Mouse (Mus musculus) embryonic facial prominence, embryonic 10.5 days (tissue): ENCODE measurements at regions not wholly inside any gene's neighbourhood (a gene's known extent, or its start where the extent isn't known, plus 50 kb on each side); places are given as distances from the start of the nearest gene placed in this dataset.
"Not testable (repeated sequence)": the region's sequence is repeated elsewhere in the genome, so short reads cannot be mapped to it uniquely, and the experiment has no call there.

ENCODE experiments used
- DNase-seq: peaks from one replicate; pipeline ENCODE4 v3.0.0-alpha.2; 2017; ENCODE audit warnings: low spot score
- H3K27ac ChIP-seq: fragments of 300-500 bp; sonication (generic); replicated peaks from 2 replicates; pipeline ENCODE4 v1.5.1; 2016; ENCODE audit warnings: mild to moderate bottlenecking
- H3K27me3 ChIP-seq: fragments of 300-500 bp; sonication (generic); replicated peaks from 2 replicates; pipeline ENCODE4 v1.6.1; 2016; ENCODE audit warnings: low read depth, mild to moderate bottlenecking; ENCODE audit not compliant: poor library complexity, severe bottlenecking
- H3K36me3 ChIP-seq: fragments of 300-500 bp; sonication (generic); replicated peaks from 2 replicates; pipeline ENCODE4 v1.6.1; 2016; ENCODE audit warnings: mild to moderate bottlenecking, moderate library complexity
- H3K4me1 ChIP-seq: fragments of 300-500 bp; sonication (generic); 2 replicates; pipeline ENCODE4 v1.6.1; 2016
- H3K4me3 ChIP-seq: fragments of 300-500 bp; sonication (generic); 2 replicates; pipeline ENCODE4 v1.5.1; 2016; ENCODE audit warnings: mild to moderate bottlenecking, moderate library complexity
- H3K9me3 ChIP-seq: fragments of 300-500 bp; sonication (generic); 2 replicates; pipeline ENCODE4 v1.6.1; 2016; ENCODE audit warnings: mild to moderate bottlenecking
- WGBS: fragments of 180-500 bp; shearing (Covaris S2); methylation state at CpG from one replicate; pipeline ENCODE4 v1.1.7; 2016; 5-methylcytosine and 5-hydroxymethylcytosine counted together

DNA sequence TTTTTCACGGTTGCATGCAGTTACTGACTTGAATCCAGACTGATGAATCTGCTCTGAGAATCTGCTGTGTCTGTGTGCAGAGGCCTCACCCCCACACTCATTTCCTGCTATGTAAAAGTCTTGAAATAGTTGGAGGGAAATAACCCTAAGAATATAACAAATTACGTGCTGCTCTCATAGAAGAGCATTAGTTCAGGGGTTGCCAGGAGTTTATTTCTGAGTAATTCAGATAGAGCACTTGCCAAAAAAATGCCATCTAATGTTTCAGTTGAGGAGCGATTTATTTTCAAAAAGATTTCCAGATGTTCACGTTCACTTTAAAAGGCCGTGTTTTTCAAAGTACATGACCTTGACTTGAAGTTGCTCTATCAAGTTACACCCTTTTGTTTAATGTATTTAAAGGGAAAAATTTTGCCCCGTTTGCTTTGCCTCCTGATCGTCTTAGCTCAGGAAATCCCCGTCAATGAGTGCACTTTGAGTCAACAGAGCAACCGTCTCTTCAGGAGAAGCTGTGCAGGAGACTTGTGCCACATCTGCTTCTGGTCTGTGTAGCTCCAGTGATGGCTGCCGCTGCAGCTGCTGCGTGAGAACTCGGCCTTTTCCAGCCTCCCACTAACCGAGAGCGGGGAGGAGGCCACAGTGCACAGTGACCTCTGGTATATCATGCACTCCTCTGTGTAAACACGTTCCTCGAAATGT, 50.9 kb upstream of the Sec61g start:
- no peaks in the 10 kb centered on the region for H3K36me3 ChIP-seq
- no peaks in the 10 kb centered on the region for H3K9me3 ChIP-seq
- peak overlapping the region; percentile 78 for H3K27ac ChIP-seq
- 0 out of 2 replicates have a peak overlapping the region, but pooled peaks have one; percentile 13 for H3K4me3 ChIP-seq
- DNase-seq = peak; percentile 84
- 23% methylated on average over 16 of the region's 16 CpGs for WGBS
- H3K27me3 ChIP-seq = no peaks in the 10 kb centered on the region
- H3K4me1 ChIP-seq = peaks cover 33% of the 10 kb centered on the region

DNA sequence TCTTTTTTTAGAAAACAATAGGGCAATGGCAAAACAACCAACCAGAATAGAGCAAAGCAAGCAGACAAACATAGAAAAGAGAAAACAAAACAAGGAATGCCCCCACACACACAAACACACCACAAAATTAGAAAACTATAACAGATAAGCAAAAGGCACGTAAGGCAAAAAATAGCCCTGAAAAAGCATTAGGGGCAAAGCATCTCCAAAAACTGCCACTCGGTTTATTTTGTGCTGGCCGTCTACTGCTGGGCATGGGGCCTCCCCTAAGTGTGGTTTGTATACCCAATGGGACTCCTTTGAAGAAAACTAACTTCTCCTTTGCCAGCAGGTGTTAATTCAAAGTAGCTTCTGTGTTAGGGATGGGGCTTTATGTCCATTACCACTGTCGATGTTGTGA, 53.4 kb upstream of the Sec61g start:
- no peaks in the 10 kb centered on the region for H3K27me3 ChIP-seq
- H3K36me3 ChIP-seq = no peaks in the 10 kb centered on the region
- WGBS = 78% methylated on average over 4 of the region's 4 CpGs
- no peak overlapping the region for H3K27ac ChIP-seq
- DNase-seq = no peak
- H3K9me3 ChIP-seq = no peaks in the 10 kb centered on the region
- H3K4me1 ChIP-seq = peaks cover 33% of the 10 kb centered on the region
- H3K4me3 ChIP-seq = no peak overlapping the region

DNA sequence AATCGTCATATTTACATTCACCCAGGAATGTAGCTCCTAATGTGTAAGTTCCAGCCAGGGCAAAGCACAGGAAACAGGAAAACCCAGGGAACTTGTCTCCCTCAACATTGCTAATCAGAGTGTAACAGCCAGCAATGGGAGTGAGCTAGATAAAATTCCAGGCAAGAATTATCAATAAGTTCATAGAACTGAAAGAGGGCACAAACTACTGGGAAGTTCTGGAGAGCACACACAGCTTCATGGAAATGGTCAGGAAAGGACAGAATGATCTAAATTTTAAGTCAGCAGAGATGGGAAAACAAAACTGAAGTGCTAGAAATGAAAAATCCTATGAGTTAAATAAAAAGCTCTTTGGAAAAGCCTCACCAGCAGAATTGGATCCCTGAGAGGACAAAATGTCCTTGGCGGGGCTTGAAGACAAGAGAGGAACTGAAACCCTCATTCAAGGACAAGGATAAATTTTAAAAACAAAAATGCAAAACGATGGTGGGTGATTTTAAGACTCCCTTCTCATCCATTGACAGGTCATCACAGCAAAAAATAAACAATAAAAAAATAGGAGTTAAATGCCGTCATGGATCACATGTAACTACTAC, 80.9 kb upstream of the Sec61g start:
- Histone ChIP-seq H3K36me3 (no peaks in the 10 kb centered on the region), H3K4me1 (peaks cover 22% of the 10 kb centered on the region), H3K27ac (no peak overlapping the region), H3K4me3 (no peak overlapping the region), H3K27me3 (no peaks in the 10 kb centered on the region), H3K9me3 (no peaks in the 10 kb centered on the region)
- WGBS = 76% methylated on average over 4 of the region's 4 CpGs
- no peak for DNase-seq

DNA sequence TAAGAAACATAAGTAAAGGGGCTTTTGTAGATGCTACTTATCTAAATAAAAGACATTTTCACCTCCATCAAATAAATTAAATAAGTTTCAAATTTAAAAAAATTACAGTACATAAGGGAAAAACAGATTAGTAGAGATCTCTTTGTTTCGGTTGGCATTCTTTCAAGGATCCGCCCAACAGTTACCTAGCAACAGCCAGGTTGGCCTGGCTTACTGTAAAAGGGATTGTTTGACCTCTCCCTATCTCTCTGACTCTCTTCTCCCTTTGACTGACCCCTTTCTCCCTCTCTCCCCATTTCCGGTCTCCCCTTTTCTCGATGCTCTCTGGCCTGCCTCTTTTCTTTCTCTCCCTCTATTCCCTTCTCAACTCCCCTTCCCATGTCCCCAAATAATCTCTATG, 82.3 kb upstream of the Sec61g start:
- Histone ChIP-seq H3K4me3 (no peak overlapping the region), H3K36me3 (no peaks in the 10 kb centered on the region), H3K27ac (peak overlapping the region; percentile 52), H3K9me3 (no peaks in the 10 kb centered on the region), H3K4me1 (peaks cover 26% of the 10 kb centered on the region), H3K27me3 (no peaks in the 10 kb centered on the region)
- DNase-seq = no peak
- 62% methylated on average over 4 of the region's 4 CpGs for WGBS

DNA sequence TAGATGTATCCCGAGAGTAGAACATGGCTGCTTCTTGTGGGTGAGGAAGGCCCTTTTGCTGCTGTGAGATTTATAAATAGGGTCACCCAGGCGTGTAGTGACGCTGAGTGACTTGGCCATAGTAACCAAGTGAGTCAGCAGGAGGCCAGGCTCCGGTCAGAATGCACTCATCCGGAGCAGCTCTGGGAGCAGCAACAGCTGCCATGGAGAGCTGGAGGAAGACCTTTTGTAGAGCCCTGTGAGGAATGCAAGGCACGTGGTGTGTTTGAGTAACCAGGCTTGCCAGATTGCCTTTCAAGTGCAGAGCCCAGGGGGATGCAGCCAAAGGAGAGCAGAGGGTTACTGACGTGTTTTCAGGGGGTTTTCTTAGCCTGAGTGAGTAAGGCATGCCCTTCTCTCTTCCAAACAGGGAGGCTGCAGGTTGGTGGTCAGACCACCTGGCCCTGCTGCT, 83.2 kb upstream of the Sec61g start:
- H3K27ac ChIP-seq = peak overlapping the region; percentile 82
- peak overlapping the region; percentile 31 for H3K4me3 ChIP-seq
- no peaks in the 10 kb centered on the region for H3K36me3 ChIP-seq
- H3K9me3 ChIP-seq = no peaks in the 10 kb centered on the region
- H3K4me1 ChIP-seq = peaks cover 29% of the 10 kb centered on the region
- WGBS = 3% methylated on average over 7 of the region's 7 CpGs
- no peaks in the 10 kb centered on the region for H3K27me3 ChIP-seq
- peak; percentile 82 for DNase-seq

DNA sequence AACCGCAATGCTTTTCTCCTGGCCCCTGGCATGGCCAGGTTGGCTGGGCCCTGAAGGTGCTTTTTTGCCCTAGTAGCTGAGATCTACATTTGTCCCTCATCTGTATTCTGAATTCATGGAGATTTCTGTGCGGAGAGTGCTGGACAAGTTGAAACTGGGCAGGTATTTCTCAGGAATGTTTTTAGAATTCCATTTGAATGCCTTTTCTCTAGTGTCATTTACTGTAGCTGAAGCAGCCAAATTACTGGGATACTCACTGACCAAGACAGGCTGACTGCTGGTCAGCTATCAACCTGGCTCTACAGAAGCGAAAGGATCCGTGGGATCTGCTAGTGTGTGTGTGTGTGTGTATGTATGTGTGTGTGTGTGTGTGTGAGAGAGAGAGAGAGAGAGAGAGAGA, 83.7 kb upstream of the Sec61g start:
- H3K4me3 ChIP-seq = peak overlapping the region; percentile 31; the same call in 1 of the 2 replicates
- H3K9me3 ChIP-seq = no peaks in the 10 kb centered on the region
- no peak for DNase-seq
- WGBS = 62% methylated on average over 4 of the region's 4 CpGs
- no peaks in the 10 kb centered on the region for H3K27me3 ChIP-seq
- H3K27ac ChIP-seq = peak overlapping the region; percentile 82
- H3K36me3 ChIP-seq = no peaks in the 10 kb centered on the region
- H3K4me1 ChIP-seq = peaks cover 29% of the 10 kb centered on the region

DNA sequence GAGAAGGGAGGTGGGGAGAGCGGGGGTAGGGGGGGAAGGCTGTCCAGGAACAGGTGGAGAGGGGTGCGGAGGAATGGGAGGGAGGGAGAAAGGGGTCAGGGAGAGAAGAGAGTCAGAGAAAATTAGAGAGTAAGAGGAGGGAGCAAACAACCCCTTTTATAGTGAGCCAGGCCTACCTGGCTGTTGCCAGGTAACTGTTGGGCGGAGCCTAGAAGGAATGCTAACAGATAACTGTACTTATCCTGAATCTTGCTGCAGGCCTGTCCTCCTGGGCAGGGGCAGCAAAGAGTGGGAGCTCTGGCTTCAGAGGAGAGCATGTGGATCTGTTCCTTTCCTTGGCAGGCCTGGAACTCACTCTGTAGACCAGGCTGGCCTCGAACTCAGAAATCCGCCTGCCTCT, 84.5 kb upstream of the Sec61g start:
- Histone ChIP-seq H3K9me3 (no peaks in the 10 kb centered on the region), H3K4me1 (peaks cover 29% of the 10 kb centered on the region), H3K36me3 (no peaks in the 10 kb centered on the region), H3K4me3 (no peak overlapping the region), H3K27ac (peak overlapping the region; percentile 82; the same call in 1 of the 2 replicates), H3K27me3 (no peaks in the 10 kb centered on the region)
- no peak for DNase-seq
- 97% methylated on average over 5 of the region's 5 CpGs for whole genome bisulfite sequencing

DNA sequence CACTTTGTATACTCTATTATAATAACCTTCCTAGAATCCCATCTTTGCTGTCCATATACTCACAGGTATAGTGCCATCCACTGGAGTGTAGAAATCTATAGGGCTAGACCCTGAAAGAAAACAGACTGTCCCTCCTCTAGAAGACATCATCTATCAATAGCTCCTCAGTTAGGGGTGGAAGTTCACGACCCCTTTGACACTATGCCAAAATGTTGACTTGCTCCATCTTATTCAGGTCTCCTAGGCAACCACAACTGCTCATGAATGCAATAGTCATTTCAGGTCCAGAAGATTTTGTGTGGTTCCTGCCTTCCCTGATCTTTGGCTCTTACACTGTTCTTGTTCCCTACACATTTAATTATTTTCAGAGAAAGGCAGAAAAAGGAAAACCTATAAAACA, 86.5 kb upstream of the Sec61g start:
- DNase-seq = no peak
- no peaks in the 10 kb centered on the region for H3K27me3 ChIP-seq
- no peaks in the 10 kb centered on the region for H3K9me3 ChIP-seq
- H3K36me3 ChIP-seq = no peaks in the 10 kb centered on the region
- 65% methylated on average over 1 of the region's 1 CpGs for WGBS
- H3K27ac ChIP-seq = no peak overlapping the region
- peaks cover 29% of the 10 kb centered on the region for H3K4me1 ChIP-seq
- no peak overlapping the region for H3K4me3 ChIP-seq

DNA sequence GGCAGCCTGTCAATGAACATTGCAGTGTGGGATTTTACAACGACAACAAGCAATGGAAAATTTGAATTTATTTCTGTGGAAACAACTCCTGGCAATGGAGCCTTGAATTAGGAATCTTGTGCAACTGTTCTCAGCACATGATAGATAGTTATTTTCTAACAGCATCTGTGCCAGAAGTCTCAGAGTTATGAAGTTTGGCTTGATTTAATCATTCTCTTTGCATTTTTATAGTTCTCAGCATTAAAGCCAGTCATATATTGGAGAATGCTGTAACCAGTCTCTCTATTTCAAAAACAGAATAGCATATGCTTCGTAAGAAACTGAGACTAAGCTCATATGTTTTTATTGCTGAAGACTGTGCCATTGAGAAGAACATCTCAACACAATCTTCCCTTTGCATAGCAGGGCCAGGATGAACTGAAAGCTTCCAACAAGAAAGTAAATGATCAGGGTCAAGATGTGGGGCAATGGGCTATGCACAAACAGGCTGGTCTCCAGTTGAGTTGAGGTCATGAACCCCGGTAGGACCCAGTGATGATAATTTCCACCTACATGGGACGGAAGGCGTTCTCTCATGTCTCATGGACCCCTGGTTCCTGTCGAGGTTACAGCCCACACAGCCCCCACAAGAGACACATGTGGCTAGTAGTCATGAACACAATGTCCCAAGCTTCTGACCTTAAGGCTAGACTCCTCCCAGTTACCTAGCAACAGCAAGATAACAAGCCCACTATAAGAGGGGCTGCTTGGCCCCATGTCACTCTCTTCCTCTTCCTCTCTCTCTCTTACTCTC, 89.0 kb upstream of the Sec61g start:
- no peak overlapping the region for H3K27ac ChIP-seq
- no peak overlapping the region for H3K4me3 ChIP-seq
- H3K27me3 ChIP-seq = no peaks in the 10 kb centered on the region
- H3K36me3 ChIP-seq = no peaks in the 10 kb centered on the region
- 85% methylated on average over 6 of the region's 6 CpGs for WGBS
- peaks cover 3% of the 10 kb centered on the region; the same call in 1 of the 2 replicates for H3K9me3 ChIP-seq
- peaks cover 13% of the 10 kb centered on the region for H3K4me1 ChIP-seq
- no peak for DNase-seq

DNA sequence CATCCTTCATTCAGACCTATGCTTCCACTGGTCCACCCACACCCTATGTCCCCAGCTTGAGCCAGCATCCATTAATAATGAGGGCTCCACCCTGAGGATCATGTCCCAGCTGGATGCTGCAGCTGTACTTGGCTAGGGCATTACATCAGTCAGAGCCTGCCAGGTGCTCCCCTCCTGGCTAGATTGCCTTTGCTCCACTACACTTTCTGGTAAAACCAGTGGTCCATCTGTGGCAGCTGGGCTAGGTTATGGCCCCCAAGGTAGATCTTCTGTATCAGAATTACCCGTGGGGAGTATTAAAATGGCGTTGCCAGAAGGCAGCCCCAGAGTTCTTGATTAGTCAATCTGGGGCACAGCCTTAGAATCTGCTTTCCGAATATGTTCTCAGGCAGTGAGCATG, 94.7 kb upstream of the Sec61g start:
- Histone ChIP-seq H3K4me1 (peaks cover 10% of the 10 kb centered on the region; the same call in 1 of the 2 replicates), H3K27ac (no peak overlapping the region), H3K9me3 (peaks cover 3% of the 10 kb centered on the region; the same call in 1 of the 2 replicates), H3K4me3 (no peak overlapping the region), H3K36me3 (no peaks in the 10 kb centered on the region), H3K27me3 (no peaks in the 10 kb centered on the region)
- DNase-seq = no peak
- WGBS = 87% methylated on average over 3 of the region's 3 CpGs

DNA sequence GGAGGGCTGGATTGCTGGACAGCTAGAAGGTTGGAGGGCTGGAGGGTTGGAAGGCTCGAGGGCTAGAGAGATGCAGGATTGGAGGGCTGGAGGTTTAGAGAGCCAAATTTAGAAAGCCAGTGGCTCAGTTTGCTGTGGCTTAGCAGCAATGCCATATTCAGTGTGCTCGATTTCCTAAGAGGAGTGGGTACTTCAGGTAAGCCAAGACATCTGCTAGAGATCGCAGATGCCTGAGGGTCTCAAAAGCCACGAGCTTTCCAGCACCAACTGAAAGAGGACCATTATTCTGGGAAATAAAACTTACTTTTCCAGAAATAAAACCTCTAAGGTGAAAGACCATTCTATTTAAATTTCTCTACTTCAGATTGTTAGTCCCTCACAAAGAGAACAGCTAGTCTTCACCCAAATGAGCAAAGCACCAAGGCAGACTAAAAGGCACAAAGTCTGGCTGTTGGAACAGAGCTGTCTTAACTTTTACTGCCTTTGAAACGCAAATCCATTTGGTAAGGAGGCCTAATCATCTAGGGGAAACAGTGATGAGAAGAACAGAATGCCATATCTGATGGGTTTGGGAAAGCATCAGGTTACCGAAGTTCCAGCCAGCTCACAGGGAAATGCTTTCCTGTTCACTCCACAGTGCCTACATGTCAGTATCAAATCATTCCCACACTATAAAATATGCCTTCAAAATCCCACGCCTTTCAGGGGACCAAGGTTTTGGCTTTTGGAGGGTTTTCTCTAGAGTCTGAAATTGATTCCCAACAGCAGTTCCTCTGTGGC, 98.3 kb upstream of the Sec61g start:
- Histone ChIP-seq H3K36me3 (no peaks in the 10 kb centered on the region), H3K9me3 (peaks cover under 1% of the 10 kb centered on the region; the same call in 1 of the 2 replicates), H3K27me3 (no peaks in the 10 kb centered on the region), H3K4me3 (no peak overlapping the region), H3K27ac (0 out of 2 replicates have a peak overlapping the region, but pooled peaks have one; percentile 19), H3K4me1 (peaks cover 10% of the 10 kb centered on the region; the same call in 1 of the 2 replicates)
- WGBS = 74% methylated on average over 7 of the region's 7 CpGs
- no peak for DNase-seq

DNA sequence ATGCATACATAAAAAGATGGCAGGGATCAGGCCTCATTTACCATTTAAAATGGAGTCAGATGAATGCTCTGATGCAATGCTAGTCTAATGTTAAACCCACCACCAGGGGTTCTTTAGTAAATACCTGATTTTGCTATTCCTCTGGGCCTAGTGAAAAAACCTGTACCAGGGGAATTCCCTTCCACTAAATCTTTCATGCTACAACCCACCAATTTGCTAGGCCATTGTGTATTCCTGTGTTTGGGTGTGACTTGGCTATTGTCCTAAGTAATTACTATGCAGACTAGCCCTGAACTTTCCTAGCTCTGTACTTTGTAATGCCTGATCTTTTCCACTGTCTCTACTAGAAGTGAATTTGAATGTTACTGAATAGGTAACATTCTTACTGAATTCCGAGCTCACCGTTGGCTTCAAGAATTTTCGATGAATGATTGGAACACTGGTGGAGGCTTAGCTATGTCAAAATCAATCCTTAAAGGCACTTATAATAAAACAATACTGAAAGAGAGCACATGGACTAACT, 99.7 kb upstream of the Sec61g start:
- not testable (repeated sequence) for H3K27ac ChIP-seq, DNase-seq, H3K27me3 ChIP-seq, H3K9me3 ChIP-seq, H3K4me3 ChIP-seq, H3K36me3 ChIP-seq
- H3K4me1 ChIP-seq = peaks cover 10% of the 10 kb centered on the region; the same call in 1 of the 2 replicates
- WGBS = 95% methylated on average over 3 of the region's 3 CpGs
